Mouse (Mus musculus): ENCODE measurements around the gene Uck2.

The Uck2 gene

DNA sequence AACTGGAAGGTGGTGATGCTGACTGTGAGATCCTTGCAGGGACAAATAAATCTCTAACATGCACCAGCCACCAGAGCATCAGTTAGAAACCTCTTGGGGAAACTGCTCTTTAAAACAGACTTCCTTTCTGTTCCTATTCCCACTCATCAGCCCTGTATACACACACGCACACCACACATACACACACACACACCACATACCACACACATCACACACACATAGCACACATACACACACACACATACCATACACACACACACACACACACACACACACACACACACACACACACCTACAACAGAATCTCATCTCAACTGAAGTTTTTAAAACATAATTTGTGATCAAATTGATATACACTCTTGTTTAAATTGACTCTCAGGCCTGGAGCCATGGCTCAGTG is 72.4 kb downstream of the Uck2 start:
- POLR2A ChIA-PET: interaction anchor here in 1 of 4 experiments (0.7 to 1.2 kb wide), 4 partner anchors 19 to 97 kb away, joined by 3 to 5 read pairs (median 3); no protein-coding TSS in a partner anchor
- CTCF ChIA-PET: interaction anchor here (0.6 to 2.2 kb wide), 19 partner anchors 8 to 477 kb away, joined by 3 to 9 read pairs (median 4); partner anchors contain the start of gene Mgst3 (in 2 of the 4)

- POLR2A ChIA-PET: interaction anchor here in 1 of 4 experiments (1.0 to 1.2 kb wide), 3 partner anchors 18 to 98 kb away, joined by 3 to 5 read pairs (median 3); no protein-coding TSS in a partner anchor
Measured at GRCm38 (mm10) chr1:167211979-167212614, 73.0 kb downstream of the Uck2 start.

GRCm38 (mm10) chr1:167208816-167209215 is 76.3 kb downstream of the Uck2 start:
- POLR2A ChIA-PET: interaction anchor here in 1 of 4 experiments (0.6 kb wide), 1 partner anchor 1132 kb away, joined by 7 read pairs; no protein-coding TSS in a partner anchor

More at GRCm38 (mm10) chr1:167211979-167212614, 73.0 kb downstream of the Uck2 start:
- CTCF ChIA-PET: interaction anchor here (0.5 to 2.2 kb wide), 37 partner anchors 9 to 783 kb away, joined by 3 to 9 read pairs (median 3); partner anchors contain the start of gene Mgst3 (in 2 of the 4)

GRCm38 (mm10) chr1:167205177-167205750 is 79.9 kb downstream of the Uck2 start:
- CTCF ChIA-PET: interaction anchor here in 1 of 4 experiments (0.6 kb wide), 1 partner anchor 10 kb away, joined by 4 read pairs; no protein-coding TSS in a partner anchor
- POLR2A ChIA-PET: interaction anchor here in 1 of 4 experiments (1.0 kb wide), 1 partner anchor 9 kb away, joined by 4 read pairs; no protein-coding TSS in a partner anchor

More at GRCm38 (mm10) chr1:167208816-167209215, 76.3 kb downstream of the Uck2 start:
- CTCF ChIA-PET: interaction anchor here in 1 of 4 experiments (0.6 kb wide), 1 partner anchor 15 kb away, joined by 3 read pairs; no protein-coding TSS in a partner anchor

GRCm38 (mm10) chr1:167204421-167204820 is 80.7 kb downstream of the Uck2 start:
- ChIA-PET CTCF (no interaction called here), POLR2A (no interaction called here)

DNA sequence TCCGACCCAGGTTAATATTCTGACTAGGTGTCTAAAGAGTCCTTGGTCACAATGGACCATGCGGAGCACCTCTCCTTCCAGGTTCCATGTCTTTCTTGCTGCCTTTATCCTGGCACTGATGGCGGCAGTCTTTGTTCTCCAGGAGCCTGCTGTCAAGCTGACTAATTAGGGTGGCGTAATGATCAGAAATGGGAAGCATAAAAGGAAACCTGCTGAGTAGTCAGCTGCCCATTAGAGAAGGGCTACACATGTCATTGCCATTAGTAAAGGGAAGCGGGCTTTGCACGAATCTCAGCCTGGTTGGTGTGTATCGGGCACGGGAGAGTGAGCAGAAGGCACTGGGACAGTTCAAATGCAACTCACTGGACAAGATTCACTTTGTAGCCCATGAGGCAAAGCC is 90.4 kb downstream of the Uck2 start:
- ChIA-PET POLR2A (no interaction called here), CTCF (interaction anchor here in 2 of 4 experiments (0.5 to 0.7 kb wide), 3 partner anchors 194 to 457 kb away, joined by 3 to 6 read pairs (median 5); no protein-coding TSS in a partner anchor)

- ChIA-PET POLR2A (no interaction called here), CTCF (no interaction called here)
Measured at GRCm38 (mm10) chr1:167187791-167188190, 97.3 kb downstream of the Uck2 start.

- CTCF ChIA-PET: no interaction called here
Measured at GRCm38 (mm10) chr1:167181919-167182616, 103.1 kb downstream of the Uck2 start.

More at GRCm38 (mm10) chr1:167181919-167182616, 103.1 kb downstream of the Uck2 start:
- POLR2A ChIA-PET: no interaction called here
